Mouse (Mus musculus) CD8-positive naive resting alpha-beta T cell, adult 57 days (primary cell): Measurements from ENCODE around the gene Cdk6. TPM values are rescaled to one million over a fixed set of nuclear protein-coding genes. Genes with fewer than 3 reads are reported as not detected.

Source experiments
- total RNA-seq: library from RNA; stranded (reverse); gene quantifications from one replicate; pipeline ENCODE4 v1.2.4, GENCODE M21; 2023

Cdk6 gene
- total RNA-seq: 50.8 TPM

DNA sequence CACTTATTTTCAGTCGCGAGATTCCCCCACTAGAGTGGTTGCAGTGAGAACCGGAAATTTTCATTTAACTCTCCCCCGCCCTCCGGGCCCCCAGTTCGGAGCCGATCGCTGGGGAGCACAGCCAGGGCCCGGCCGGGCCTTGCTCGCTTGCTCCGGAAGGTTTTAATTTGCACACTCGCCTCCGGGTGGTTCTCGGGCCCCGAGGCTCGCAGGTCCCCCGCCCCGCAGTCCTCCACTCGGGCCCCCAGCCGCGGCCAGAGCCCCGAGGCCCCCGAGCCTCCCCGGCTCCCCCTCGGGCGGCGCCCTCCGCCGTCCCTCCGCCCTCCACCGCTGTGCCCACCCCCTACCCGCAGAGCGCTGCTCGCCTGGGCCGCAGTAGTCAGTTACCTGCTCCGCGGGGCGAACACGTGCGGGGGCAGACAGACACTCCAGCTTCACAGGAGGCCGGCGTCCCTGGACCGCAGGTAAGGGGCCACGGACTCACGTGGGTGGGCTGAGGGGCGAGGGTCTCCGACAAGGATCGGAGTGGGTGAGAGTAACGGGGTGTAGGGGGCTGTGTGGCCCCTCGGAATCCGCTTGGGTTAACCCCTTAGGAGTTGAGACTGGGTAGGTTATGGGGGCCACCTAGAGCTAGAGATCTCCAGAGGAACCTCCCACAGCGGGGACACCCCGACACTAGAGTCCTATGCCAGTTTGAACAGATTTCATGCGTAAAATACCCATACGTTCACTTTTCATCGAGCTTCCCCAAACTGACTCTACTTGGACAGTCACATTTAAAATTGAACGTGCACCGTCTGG lies at the start of gene Cdk6:
Gene Cdk6 (plus strand): TSS at position 375 of the 801 bp plus-strand sequence.

DNA sequence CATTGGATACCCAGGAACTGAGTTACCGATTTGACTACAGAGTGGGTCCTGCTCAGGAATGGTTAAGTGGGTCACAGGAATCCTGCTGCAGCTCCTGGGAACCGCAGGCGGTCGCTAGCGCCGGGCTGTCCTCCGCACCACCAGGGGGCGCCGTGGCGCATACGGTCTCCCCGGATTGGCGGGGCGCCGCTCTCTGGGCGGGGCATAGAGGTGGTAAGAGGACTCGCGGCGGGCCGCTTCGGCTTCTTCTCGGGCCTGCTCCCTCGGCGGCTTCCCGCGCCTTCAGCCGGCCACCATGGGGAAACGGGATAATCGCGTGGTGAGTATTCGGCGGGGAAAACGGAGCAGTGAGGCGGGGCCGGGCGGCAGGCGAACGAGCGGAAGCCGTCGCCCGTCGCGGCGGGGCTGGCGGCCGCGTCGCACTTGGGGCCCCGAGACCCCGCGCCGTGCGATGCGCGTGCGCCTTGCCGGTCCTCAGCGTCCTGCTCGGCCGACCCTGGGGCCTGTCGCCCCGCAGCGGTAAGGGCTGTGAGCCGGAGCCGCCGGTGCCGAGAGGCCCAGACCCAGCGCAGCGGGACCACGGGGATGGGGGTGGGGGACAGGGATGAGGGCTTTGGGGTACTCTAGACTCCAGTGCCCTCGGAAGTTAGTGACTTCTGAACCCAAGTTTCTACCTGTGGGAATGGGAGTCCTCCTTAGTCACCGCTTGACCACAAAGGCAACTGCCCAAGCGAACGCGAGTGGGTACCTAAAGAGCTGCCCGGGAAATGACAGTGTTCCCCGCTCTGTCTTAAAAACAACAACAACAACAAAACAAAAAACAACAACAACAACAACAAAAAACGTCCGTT lies 202.6 kb downstream of the Cdk6 start, which contains the start of gene Fam133b:
Gene Fam133b (plus strand): TSS at position 205 of the 851 bp plus-strand sequence.

DNA sequence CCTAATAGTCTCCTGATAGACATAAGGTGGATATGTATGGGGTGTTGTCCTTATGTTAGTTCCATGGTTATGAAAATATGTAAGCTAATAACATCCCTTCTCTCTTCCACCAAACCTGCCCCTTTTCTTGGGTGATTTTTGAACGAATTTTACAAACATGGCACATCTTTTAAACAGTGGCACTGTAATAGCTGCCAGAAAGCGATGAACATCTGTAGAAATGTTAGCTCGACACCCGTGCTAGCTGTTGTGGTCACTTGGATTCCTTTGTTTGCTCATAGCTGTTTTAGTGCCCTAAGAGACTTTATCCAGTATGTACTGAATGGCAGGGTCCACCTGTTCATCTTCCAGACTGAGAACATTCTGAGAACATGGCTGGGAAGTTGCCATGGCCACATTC lies 230.0 kb downstream of the Cdk6 start, which contains the start of gene 1700109H08Rik:
Gene 1700109H08Rik (plus strand): TSS at position 301 of the 400 bp plus-strand sequence.

Other genes starting within 250 kb of the Cdk6 start
- 81.0 TPM for gene Fam133b, start 202.3 kb downstream of the Cdk6 start, total RNA-seq
- gene 1700109H08Rik, start 230.1 kb downstream of the Cdk6 start, total RNA-seq: 31.0 TPM